Mouse (Mus musculus) C2C12 (cell line): ENCODE measurements around the gene Msh5. TPM values are rescaled to one million over a fixed set of nuclear protein-coding genes. Genes with fewer than 3 reads are reported as not detected.

Source experiments
- H3K27me3 ChIP-seq: one replicate; pipeline ENCODE4 v1.6.1; 2011; ENCODE audit not compliant: control insufficient read depth, insufficient read depth, insufficient read length
- H3K36me3 ChIP-seq: one replicate; pipeline ENCODE4 v1.6.1; 2011; ENCODE audit not compliant: control insufficient read depth, insufficient read depth
- H3K4me3 ChIP-seq: one replicate; pipeline ENCODE4 v1.5.1; 2011; ENCODE audit warnings: mild to moderate bottlenecking, control low read depth; ENCODE audit not compliant: poor library complexity, insufficient read depth, severe bottlenecking
- H3K79me2 ChIP-seq: one replicate; pipeline ENCODE4 v1.6.1; 2011; ENCODE audit not compliant: control insufficient read depth, insufficient read depth
- H3K79me3 ChIP-seq: one replicate; pipeline ENCODE4 v1.6.1; 2011; ENCODE audit warnings: low read depth, control low read depth
- H3ac ChIP-seq: one replicate; pipeline ENCODE3; 2011; ENCODE audit warnings: low read depth; ENCODE audit not compliant: control insufficient read depth, insufficient read length
- CEBPB ChIP-seq: IDR thresholded peaks from one replicate; pipeline ENCODE4 v1.6.1; 2011; ENCODE audit warnings: low read depth, mild to moderate bottlenecking, control low read depth, moderate library complexity
- CTCF ChIP-seq: IDR thresholded peaks from one replicate; pipeline ENCODE4 v1.5.1; 2011; ENCODE audit not compliant: control insufficient read depth, insufficient read depth, insufficient read length
- FOSL1 ChIP-seq: IDR thresholded peaks from one replicate; pipeline ENCODE4 v1.8.0; 2011; ENCODE audit warnings: mild to moderate bottlenecking, low read length; ENCODE audit not compliant: poor library complexity, insufficient read depth, severe bottlenecking
- MAX ChIP-seq: IDR thresholded peaks from one replicate; pipeline ENCODE4 v1.6.1; 2011; ENCODE audit warnings: mild to moderate bottlenecking, control low read depth
- MYOD1 ChIP-seq: IDR thresholded peaks from one replicate; pipeline ENCODE4 v1.6.1; 2011; ENCODE audit warnings: low read depth; ENCODE audit not compliant: control insufficient read depth, insufficient read length
- MYOG ChIP-seq: IDR thresholded peaks from one replicate; pipeline ENCODE4 v1.6.1; 2011; ENCODE audit not compliant: control insufficient read depth, insufficient read length; ENCODE audit errors: extremely low read depth
- USF1 ChIP-seq: IDR thresholded peaks from one replicate; pipeline ENCODE4 v1.6.1; 2011; ENCODE audit warnings: low read depth, mild to moderate bottlenecking, control low read depth, moderate library complexity
- polyA plus RNA-seq: library from polyadenylated mRNA; unstranded; fragments of >200 nt; fragmentation: generic; extraction: Trizol; gene quantifications from one replicate; pipeline ENCODE4 v1.2.1, GENCODE M21; 2012; ENCODE audit warnings: missing spikeins

Gene Msh5
- polyA plus RNA-seq, 1 experiment: 0.76 TPM

DNA sequence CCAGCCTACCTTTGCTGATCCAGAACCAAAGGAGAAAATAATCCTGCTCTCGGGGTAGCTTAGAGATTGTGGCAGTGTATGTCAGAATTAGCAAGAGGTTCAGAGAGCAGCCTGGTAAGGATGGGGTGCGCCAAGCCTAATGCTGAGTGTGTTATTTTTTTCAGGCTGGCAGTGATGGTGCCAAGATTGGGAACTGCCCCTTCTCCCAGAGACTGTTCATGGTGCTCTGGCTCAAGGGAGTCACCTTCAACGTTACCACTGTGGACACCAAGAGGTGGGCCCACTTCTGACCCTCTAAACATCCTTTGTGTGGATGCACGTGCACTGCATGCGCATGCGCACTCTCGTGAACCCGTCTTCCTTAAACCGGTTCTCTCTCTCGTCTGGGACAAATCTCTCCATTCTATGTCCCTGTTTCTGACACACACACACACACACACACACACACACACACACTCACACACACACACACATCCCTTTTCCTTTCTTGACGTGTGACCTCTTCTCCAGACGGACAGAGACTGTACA is 5.8 kb upstream of the Msh5 start:
- Histone ChIP-seq H3K27me3 (no peaks in the 10 kb centered on the region), H3K79me3 (peaks cover 41% of the 10 kb centered on the region), H3K79me2 (peaks cover 75% of the 10 kb centered on the region), H3ac (peak overlapping the region; percentile 99), H3K4me3 (peak overlapping the region; percentile 82), H3K36me3 (peaks cover 52% of the 10 kb centered on the region)
- TF ChIP-seq CTCF: no peak
- no peak for TF ChIP-seq CEBPB
- TF ChIP-seq MAX: no peak
- no peak for TF ChIP-seq USF1
- no peak for TF ChIP-seq FOSL1
- TF ChIP-seq MYOG: no peak
- no peak for TF ChIP-seq MYOD1

DNA sequence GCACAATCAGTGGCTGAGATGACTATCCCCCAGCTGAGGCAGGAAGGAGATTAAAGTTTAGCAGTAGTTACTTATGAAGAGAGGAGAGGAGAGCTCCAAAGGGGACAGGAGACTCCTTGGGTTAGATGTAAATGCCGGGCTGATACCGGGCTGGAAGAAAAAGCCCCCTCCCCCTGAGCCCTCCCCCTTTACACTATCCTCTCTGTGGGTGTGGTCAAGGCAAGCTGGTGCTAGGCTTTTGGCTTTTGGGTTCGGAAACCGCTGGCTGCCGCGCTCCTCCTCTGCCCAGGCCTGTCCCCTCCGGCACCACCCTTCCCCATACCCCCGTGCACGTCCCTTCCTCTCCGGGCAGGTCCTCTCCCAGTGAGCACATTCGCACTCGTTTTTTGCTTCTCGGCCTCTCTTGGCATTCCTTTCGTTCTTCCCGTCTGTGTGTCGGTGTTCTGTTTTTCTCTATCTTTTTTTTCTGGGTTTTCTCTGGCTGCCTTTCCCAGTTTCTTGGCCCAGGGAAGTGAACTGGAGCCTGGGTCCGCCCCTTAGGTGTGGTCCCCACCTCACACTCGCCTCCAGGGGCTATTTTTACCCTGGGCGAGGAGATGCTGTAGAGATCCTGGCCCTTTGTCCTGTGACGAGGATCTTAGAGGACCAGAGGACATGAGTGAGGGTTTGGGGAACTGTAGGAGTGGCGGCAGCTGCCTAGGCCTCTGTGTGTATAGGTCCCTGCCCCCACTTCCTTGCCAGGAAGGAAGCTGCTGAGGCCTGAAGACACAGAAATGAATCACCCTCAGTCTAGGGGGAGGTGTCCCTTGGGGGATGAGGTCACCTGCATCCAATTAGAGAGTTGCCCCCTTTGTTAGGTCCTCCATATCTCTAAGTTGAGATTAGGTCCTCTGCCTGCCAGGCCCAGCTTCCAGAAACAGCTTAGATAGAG is 4.9 kb upstream of the Msh5 start:
- H3K27me3 ChIP-seq: no peaks in the 10 kb centered on the region

DNA sequence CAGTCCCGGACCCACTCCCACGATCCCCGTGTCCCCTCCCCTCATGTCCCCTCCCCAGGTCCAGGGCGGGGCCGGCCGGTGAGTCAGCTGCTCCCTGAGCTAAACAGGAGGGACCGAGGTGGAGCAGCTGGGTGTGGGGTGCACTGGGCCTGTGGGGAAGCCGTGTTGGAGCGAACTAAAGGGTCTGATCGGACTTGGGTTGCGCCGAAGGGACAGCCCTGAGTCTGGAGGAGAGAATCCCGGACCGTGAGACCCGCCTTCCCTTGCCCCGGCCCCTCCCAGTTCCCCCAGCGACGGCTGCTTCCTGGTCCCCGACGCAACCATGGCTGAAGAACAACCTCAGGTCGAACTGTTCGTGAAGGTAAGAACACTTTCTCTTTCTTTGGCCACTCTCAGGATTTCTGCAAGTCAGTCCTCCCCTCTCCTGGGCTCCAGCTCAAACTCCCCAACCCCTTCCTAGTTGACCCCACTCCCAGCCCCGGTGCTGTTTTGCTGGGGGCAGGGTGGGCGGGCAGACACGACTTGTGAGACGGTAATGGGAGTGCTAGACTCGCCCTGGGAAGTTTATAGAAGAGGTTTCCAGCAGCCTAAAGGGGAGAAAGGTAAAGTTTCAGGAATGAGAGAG is 3.7 kb upstream of the Msh5 start:
- Histone ChIP-seq H3K79me2 (peaks cover 64% of the 10 kb centered on the region), H3K4me3 (peak overlapping the region; percentile 82), H3K79me3 (peaks cover 39% of the 10 kb centered on the region), H3K36me3 (peaks cover 32% of the 10 kb centered on the region), H3K27me3 (no peaks in the 10 kb centered on the region), H3ac (peak overlapping the region; percentile 85)
- TF ChIP-seq MYOD1 (no peak), USF1 (no peak), CEBPB (no peak), CTCF (no peak), MAX (no peak), MYOG (no peak), FOSL1 (no peak)

More for the DNA sequence above, 4.9 kb upstream of the Msh5 start:
- peaks cover 43% of the 10 kb centered on the region for H3K36me3 ChIP-seq
- H3K79me2 ChIP-seq: peaks cover 75% of the 10 kb centered on the region
- TF ChIP-seq CTCF (no peak), MAX (peak; percentile 36), MYOD1 (peak; percentile 59)
- peaks cover 41% of the 10 kb centered on the region for H3K79me3 ChIP-seq
- peak overlapping the region; percentile 82 for H3K4me3 ChIP-seq
- H3ac ChIP-seq: peak overlapping the region; percentile 99

DNA sequence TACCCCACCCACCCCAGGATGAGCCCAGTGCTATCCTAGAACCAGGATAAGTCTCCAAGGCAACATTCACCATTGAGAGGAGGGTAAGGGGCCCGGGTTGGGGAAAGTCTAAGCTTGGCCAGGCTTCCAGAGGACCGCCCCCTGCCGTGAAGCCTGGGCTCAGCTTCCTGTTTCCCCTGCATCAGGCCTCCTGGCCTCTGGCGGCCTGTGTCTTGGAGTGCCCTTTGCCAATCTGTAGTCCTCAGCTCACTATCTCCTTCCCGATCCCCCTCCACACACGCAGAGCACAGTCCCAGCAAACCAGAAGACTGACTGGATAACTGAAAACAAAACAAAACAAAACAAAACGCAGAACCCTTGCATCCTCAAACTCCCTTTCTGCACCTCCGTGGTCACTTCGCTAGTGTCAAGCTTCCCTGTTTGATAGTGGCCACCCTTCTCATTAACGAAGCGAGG is 3.0 kb upstream of the Msh5 start, which contains the start of gene Clic1:
Clic1 (plus strand) TSS at position 406 of the 456 bp plus-strand sequence.
- Histone ChIP-seq H3K36me3 (peaks cover 26% of the 10 kb centered on the region), H3K79me3 (peaks cover 34% of the 10 kb centered on the region), H3ac (peak within 1 kb of the TSS; percentile 85), H3K4me3 (peak within 1 kb of the TSS; percentile 82), H3K27me3 (no peaks in the 10 kb centered on the region), H3K79me2 (peaks cover 58% of the 10 kb centered on the region)
- TF ChIP-seq MAX (no peak), MYOG (no peak), CEBPB (no peak), MYOD1 (no peak)

DNA sequence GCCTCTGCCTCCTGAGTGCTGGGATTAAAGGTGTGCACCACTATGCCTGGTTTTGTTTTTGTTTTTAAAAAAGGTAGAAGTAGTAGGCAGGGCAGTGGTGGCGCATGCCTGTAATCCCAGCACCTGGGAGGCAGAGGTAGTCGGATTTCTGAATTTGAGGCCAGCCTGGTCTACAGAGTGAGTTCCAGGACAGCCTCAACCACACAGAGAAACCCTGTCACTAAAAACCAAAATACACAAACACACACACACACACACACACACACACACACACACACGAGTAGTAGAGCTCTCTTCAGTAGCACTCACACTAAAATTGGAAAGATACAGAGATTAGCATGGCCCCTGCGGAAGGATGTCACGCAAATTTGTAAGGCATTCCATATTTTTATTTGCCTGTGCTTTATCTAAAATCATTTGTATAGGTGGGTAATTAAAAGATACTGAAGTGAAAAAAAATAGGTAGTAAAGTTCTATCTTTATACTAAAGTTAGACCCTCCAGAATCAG is 2.4 kb upstream of the Msh5 start:
- Histone ChIP-seq H3K36me3 (peaks cover 20% of the 10 kb centered on the region), H3K79me3 (peaks cover 30% of the 10 kb centered on the region), H3K4me3 (no peak overlapping the region), H3K27me3 (no peaks in the 10 kb centered on the region), H3ac (no peak overlapping the region), H3K79me2 (peaks cover 52% of the 10 kb centered on the region)
- TF ChIP-seq CTCF (no peak), CEBPB (no peak), MYOD1 (no peak), MAX (no peak), FOSL1 (no peak), USF1 (no peak), MYOG (no peak)
